Mouse (Mus musculus): ENCODE data around the gene 1110051M20Rik. TPM values are rescaled to one million over a fixed set of nuclear protein-coding genes. Genes with fewer than 3 reads are reported as not detected.
A peak's percentile ranks its signal among the peaks of the same experiment; 100 is the strongest.

1110051M20Rik gene
- total and polyA plus RNA-seq, 3 experiments = 8.4 to 14.7 (median 13.2) TPM

DNA sequence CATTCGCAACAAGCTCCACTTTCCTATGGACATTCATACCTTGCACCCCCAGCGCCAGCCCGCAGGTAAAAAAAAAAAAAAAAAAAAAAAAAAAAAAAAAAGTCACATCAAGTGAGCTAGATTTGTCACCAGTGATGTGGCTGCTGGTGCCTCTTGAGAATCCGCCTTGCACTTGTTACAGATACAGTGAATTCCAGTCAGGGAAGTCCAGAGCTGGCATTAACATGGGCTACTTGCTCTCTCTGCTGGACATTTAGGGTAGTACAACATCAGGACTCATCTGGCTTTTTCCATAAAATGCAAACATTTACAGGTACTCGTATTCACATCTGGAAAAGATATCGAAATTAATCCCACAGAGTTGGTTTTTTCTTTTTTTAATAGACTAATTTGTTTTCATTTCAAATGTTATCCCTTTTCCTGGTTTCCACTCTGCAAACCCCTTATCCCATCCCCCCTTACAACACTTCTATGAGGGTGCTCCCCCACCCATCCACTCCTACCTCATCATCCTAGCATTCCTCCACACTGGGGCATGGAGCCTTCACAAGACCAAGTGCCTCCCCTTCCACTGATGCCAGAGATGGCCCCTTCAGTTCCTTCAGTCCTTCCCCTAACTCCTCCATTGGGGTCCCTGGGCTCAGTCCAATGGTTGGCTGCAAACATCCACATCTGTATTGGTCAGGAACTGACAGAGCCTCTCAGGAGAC is 36.5 kb upstream of the 1110051M20Rik start:
- Histone ChIP-seq H3K27ac (no peak overlapping the region), H3K79me2 (replicated peaks; ENCODE audit: control insufficient read depth, insufficient read depth, low read length) (no peaks in the 10 kb centered on the region), H3K36me3 (ENCODE audit: control insufficient read depth, insufficient read depth, low read length) (no peaks in the 10 kb centered on the region), H3K9ac (ENCODE audit: low read depth, low read length) (no peak overlapping the region), H3K4me3 (no peak overlapping the region), H3K27me3 (ENCODE audit: control insufficient read depth, insufficient read depth, low read length) (no peaks in the 10 kb centered on the region), H3K4me1 (ENCODE audit: control insufficient read depth, insufficient read depth, low read length) (peaks cover 2% of the 10 kb centered on the region; the same call in 1 of the 2 replicates)
- intact Hi-C loops (cut with DNase I) = loop anchor here (1.0 to 2.0 kb wide), 2 partner anchors 195 to 366 kb away; no protein-coding TSS in a partner anchor
- peak in 1 of 2 experiments; percentile 42 for DNase-seq
- TF ChIP-seq POLR2A (IDR thresholded peaks at IDR 0.05; ENCODE audit: insufficient read depth, low read depth, low read length) (no peak), EP300 (IDR thresholded peaks at IDR 0.05; ENCODE audit: insufficient read depth, low read depth, low read length) (0 out of 2 replicates have a peak, but pooled peaks have one; percentile 48), CTCF (IDR thresholded peaks at IDR 0.05) (peak; percentile 85)
- 53% methylated on average over 6 of the region's 6 CpGs for WGBS

DNA sequence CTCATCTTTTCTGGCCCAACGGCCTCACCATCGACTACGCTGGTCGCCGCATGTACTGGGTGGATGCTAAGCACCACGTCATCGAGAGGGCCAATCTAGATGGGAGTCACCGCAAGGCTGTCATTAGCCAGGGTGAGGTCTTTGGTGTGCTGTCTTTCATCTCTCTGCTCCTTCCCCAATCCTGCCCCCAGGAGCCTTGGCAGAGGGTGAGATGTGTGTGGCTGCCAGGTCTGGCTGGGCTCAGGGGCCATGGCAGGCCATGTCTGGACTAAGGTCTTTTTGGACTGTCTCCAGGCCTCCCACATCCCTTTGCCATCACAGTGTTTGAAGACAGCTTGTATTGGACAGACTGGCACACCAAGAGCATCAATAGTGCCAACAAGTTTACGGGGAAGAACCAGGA is 35.9 kb upstream of the 1110051M20Rik start:
- intact Hi-C loops (cut with DNase I) = loop anchor here (2.0 kb wide), 1 partner anchor 366 kb away; no protein-coding TSS in a partner anchor
- no peak overlapping the region for H3K9ac ChIP-seq (ENCODE audit: low read depth, low read length)
- H3K4me3 ChIP-seq = no peak overlapping the region
- no peak for DNase-seq
- H3K36me3 ChIP-seq (ENCODE audit: control insufficient read depth, insufficient read depth, low read length) = no peaks in the 10 kb centered on the region
- H3K79me2 ChIP-seq (replicated peaks; ENCODE audit: control insufficient read depth, insufficient read depth, low read length) = no peaks in the 10 kb centered on the region
- H3K4me1 ChIP-seq (ENCODE audit: control insufficient read depth, insufficient read depth, low read length) = peaks cover 2% of the 10 kb centered on the region; the same call in 1 of the 2 replicates
- no peak overlapping the region for H3K27ac ChIP-seq
- no peak for TF ChIP-seq POLR2A (IDR thresholded peaks at IDR 0.05; ENCODE audit: insufficient read depth, low read depth, low read length)
- no peak for TF ChIP-seq CTCF (IDR thresholded peaks at IDR 0.05)
- no peak for TF ChIP-seq EP300 (IDR thresholded peaks at IDR 0.05; ENCODE audit: insufficient read depth, low read depth, low read length)
- no peaks in the 10 kb centered on the region for H3K27me3 ChIP-seq (ENCODE audit: control insufficient read depth, insufficient read depth, low read length)
- WGBS = 89% methylated on average over 9 of the region's 9 CpGs

DNA sequence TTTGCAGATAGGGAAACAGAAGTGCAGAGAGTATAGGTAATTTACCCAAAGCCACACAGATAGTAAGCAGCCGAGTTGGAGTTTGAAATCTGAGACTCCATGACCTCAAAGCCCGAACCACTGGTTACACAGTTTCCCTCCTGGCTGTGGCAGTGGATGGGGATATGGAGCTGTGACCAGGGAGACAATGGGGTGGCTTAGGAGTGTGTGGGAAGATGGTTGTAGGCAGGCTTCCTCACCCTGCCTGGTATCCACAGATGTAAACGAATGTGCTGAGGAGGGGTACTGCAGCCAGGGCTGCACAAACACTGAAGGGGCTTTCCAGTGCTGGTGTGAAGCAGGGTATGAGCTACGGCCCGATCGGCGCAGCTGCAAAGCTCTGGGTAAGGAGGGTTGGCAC is 32.3 kb upstream of the 1110051M20Rik start:
- H3K27me3 ChIP-seq (ENCODE audit: control insufficient read depth, insufficient read depth, low read length) = no peaks in the 10 kb centered on the region
- H3K79me2 ChIP-seq (replicated peaks; ENCODE audit: control insufficient read depth, insufficient read depth, low read length) = no peaks in the 10 kb centered on the region
- H3K36me3 ChIP-seq (ENCODE audit: control insufficient read depth, insufficient read depth, low read length) = no peaks in the 10 kb centered on the region
- no peak overlapping the region for H3K4me3 ChIP-seq
- intact Hi-C loops (cut with DNase I) = no loop called here
- H3K27ac ChIP-seq = no peak overlapping the region
- no peak for TF ChIP-seq POLR2A (IDR thresholded peaks at IDR 0.05; ENCODE audit: insufficient read depth, low read depth, low read length)
- TF ChIP-seq CTCF (IDR thresholded peaks at IDR 0.05) = no peak
- TF ChIP-seq EP300 (IDR thresholded peaks at IDR 0.05; ENCODE audit: insufficient read depth, low read depth, low read length) = no peak
- no peak for DNase-seq
- WGBS = 76% methylated on average over 7 of the region's 7 CpGs
- H3K9ac ChIP-seq (ENCODE audit: low read depth, low read length) = no peak overlapping the region
- H3K4me1 ChIP-seq (ENCODE audit: control insufficient read depth, insufficient read depth, low read length) = peaks cover 2% of the 10 kb centered on the region; the same call in 1 of the 2 replicates

DNA sequence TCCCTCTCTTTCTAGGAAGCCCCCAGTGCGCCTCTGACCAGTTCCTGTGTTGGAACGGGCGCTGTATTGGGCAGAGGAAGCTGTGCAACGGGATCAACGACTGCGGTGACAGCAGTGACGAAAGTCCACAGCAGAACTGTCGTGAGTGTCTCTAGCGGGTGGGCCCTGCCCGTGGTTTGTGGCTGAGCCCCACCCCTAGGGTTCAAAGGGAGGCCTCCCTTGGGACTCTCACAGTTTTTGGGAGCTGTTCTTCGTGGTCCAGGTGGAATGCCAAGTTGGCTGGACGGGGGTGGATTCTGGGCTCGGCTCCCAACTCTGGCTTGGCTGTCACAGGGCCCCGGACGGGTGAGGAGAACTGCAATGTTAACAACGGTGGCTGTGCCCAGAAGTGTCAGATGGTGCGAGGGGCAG is 31.8 kb upstream of the 1110051M20Rik start:
- Histone ChIP-seq H3K4me1 (ENCODE audit: control insufficient read depth, insufficient read depth, low read length) (peaks cover 2% of the 10 kb centered on the region; the same call in 1 of the 2 replicates), H3K36me3 (ENCODE audit: control insufficient read depth, insufficient read depth, low read length) (no peaks in the 10 kb centered on the region), H3K9ac (ENCODE audit: low read depth, low read length) (no peak overlapping the region), H3K79me2 (replicated peaks; ENCODE audit: control insufficient read depth, insufficient read depth, low read length) (no peaks in the 10 kb centered on the region), H3K27ac (peak overlapping the region; percentile 28; the same call in 1 of the 2 replicates), H3K27me3 (ENCODE audit: control insufficient read depth, insufficient read depth, low read length) (no peaks in the 10 kb centered on the region), H3K4me3 (no peak overlapping the region)
- peak; percentile 75 for DNase-seq
- intact Hi-C loops (cut with DNase I) = no loop called here
- WGBS = 36% methylated on average over 17 of the region's 17 CpGs
- TF ChIP-seq POLR2A (IDR thresholded peaks at IDR 0.05; ENCODE audit: insufficient read depth, low read depth, low read length) (no peak), CTCF (IDR thresholded peaks at IDR 0.05) (no peak), EP300 (IDR thresholded peaks at IDR 0.05; ENCODE audit: insufficient read depth, low read depth, low read length) (no peak)

DNA sequence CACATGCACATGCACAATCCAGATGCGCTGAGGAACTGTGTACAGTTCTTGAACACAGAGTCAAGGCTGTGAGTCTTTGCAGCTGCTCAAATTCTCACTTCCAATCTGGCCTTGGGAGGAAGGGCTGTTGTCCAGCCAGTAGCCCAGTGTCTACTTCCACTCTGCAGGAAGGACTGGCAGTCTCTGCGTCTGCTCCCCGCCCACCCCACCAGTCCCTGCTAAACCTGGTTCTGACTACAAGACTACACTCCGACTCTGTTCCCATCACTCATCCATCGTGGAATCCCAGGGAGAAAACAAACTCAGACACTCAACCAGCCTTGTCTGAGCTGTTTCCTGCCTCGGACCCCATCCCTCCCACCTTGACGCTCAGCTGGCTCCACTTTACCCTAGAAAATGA is 31.3 kb upstream of the 1110051M20Rik start:
- peaks cover 2% of the 10 kb centered on the region; the same call in 1 of the 2 replicates for H3K4me1 ChIP-seq (ENCODE audit: control insufficient read depth, insufficient read depth, low read length)
- no peak for TF ChIP-seq EP300 (IDR thresholded peaks at IDR 0.05; ENCODE audit: insufficient read depth, low read depth, low read length)
- no peak for TF ChIP-seq CTCF (IDR thresholded peaks at IDR 0.05)
- TF ChIP-seq POLR2A (IDR thresholded peaks at IDR 0.05; ENCODE audit: insufficient read depth, low read depth, low read length) = no peak
- H3K79me2 ChIP-seq (replicated peaks; ENCODE audit: control insufficient read depth, insufficient read depth, low read length) = no peaks in the 10 kb centered on the region
- H3K4me3 ChIP-seq = no peak overlapping the region
- no peaks in the 10 kb centered on the region for H3K27me3 ChIP-seq (ENCODE audit: control insufficient read depth, insufficient read depth, low read length)
- no peak overlapping the region for H3K9ac ChIP-seq (ENCODE audit: low read depth, low read length)
- H3K27ac ChIP-seq = peak overlapping the region; percentile 28; the same call in 1 of the 2 replicates
- DNase-seq = no peak
- no peaks in the 10 kb centered on the region for H3K36me3 ChIP-seq (ENCODE audit: control insufficient read depth, insufficient read depth, low read length)
- 53% methylated on average over 7 of the region's 7 CpGs for WGBS
- intact Hi-C loops (cut with DNase I) = no loop called here

DNA sequence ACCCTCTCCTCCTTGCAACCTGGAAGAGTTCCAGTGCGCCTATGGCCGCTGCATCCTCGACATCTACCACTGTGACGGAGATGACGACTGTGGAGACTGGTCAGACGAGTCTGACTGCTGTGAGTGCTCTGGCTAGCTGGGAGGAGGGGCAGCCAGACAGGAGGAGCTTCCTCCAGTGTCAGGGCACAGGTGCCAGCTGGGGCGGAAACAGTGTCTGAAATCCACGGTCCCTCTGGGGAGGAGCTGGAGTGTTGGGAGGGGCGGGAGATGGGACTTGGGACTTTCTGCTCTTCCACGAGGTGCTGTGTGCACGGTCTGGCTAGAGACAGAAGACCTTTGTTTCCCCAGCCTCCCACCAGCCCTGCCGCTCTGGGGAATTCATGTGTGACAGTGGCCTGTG is 29.9 kb upstream of the 1110051M20Rik start:
- Histone ChIP-seq H3K27me3 (ENCODE audit: control insufficient read depth, insufficient read depth, low read length) (no peaks in the 10 kb centered on the region), H3K4me1 (ENCODE audit: control insufficient read depth, insufficient read depth, low read length) (peaks cover 2% of the 10 kb centered on the region; the same call in 1 of the 2 replicates), H3K4me3 (no peak overlapping the region), H3K36me3 (ENCODE audit: control insufficient read depth, insufficient read depth, low read length) (no peaks in the 10 kb centered on the region), H3K79me2 (replicated peaks; ENCODE audit: control insufficient read depth, insufficient read depth, low read length) (no peaks in the 10 kb centered on the region), H3K9ac (ENCODE audit: low read depth, low read length) (no peak overlapping the region), H3K27ac (no peak overlapping the region)
- 87% methylated on average over 12 of the region's 12 CpGs for WGBS
- TF ChIP-seq CTCF (IDR thresholded peaks at IDR 0.05) = no peak
- intact Hi-C loops (cut with DNase I) = no loop called here
- no peak for DNase-seq

Data from heart, adult 2 months (tissue).